Mouse (Mus musculus) intestine, postnatal 0 days (tissue): ENCODE data around the gene Cyp3a11. TPM values are rescaled to one million over a fixed set of nuclear protein-coding genes. Genes with fewer than 3 reads are reported as not detected.
"Not testable (repeated sequence)": the region's sequence is repeated elsewhere in the genome, so short reads cannot be mapped to it uniquely, and the experiment has no call there.

ENCODE experiments used
- ATAC-seq: fragments of 200-750 bp; cut with Nextera tagmentation; 2 replicates; pipeline ENCODE4 v1.8.0; 2017; ENCODE audit warnings: mild to moderate bottlenecking, moderate TSS enrichment, moderate library complexity
- H3K27ac ChIP-seq: fragments of 300-500 bp; sonication (generic); 2 replicates; pipeline ENCODE4 v1.5.1; 2014; ENCODE audit warnings: mild to moderate bottlenecking, low read depth, low read length, moderate library complexity
- H3K27me3 ChIP-seq: fragments of 300-500 bp; sonication (generic); replicated peaks from 2 replicates; pipeline ENCODE4 v1.6.1; 2014; ENCODE audit warnings: low read length, mixed read lengths; ENCODE audit not compliant: control insufficient read depth, insufficient read depth
- H3K36me3 ChIP-seq: fragments of 300-500 bp; sonication (generic); 2 replicates; pipeline ENCODE4 v1.6.1; 2014; ENCODE audit warnings: mild to moderate bottlenecking, moderate library complexity; ENCODE audit not compliant: control insufficient read depth, insufficient read depth
- H3K4me1 ChIP-seq: fragments of 300-500 bp; sonication (generic); replicated peaks from 2 replicates; pipeline ENCODE4 v1.6.1; 2014; ENCODE audit warnings: antibody characterized with exemption, low read length, mixed read lengths; ENCODE audit not compliant: control insufficient read depth, insufficient read depth
- H3K4me2 ChIP-seq: fragments of 300-500 bp; sonication (generic); replicated peaks from 2 replicates; pipeline ENCODE4 v1.6.1; 2014; ENCODE audit warnings: low read depth, mild to moderate bottlenecking, moderate library complexity
- H3K4me3 ChIP-seq: fragments of 300-500 bp; sonication (generic); 2 replicates; pipeline ENCODE4 v1.5.1; 2014; ENCODE audit warnings: low read depth, low read length
- H3K9ac ChIP-seq: fragments of 300-500 bp; sonication (generic); 2 replicates; pipeline ENCODE4 v1.6.1; 2014; ENCODE audit warnings: mild to moderate bottlenecking, low read depth, low read length
- H3K9me3 ChIP-seq: fragments of 300-500 bp; sonication (generic); 2 replicates; pipeline ENCODE4 v1.6.1; 2016; ENCODE audit warnings: mixed run types; ENCODE audit not compliant: control insufficient read depth
- CTCF ChIP-seq: sonication (generic); IDR thresholded peaks from 2 replicates; pipeline ENCODE4 v1.5.1; 2016; ENCODE audit warnings: low read depth, mild to moderate bottlenecking, control low read depth, antibody characterized with exemption, moderate library complexity
- WGBS: fragments of 180-500 bp; shearing (Covaris S2); extraction: QIAGEN DNeasy Blood & Tissue Kit; methylation state at CpG from one replicate; pipeline ENCODE4 v1.1.7; 2014; 5-methylcytosine and 5-hydroxymethylcytosine counted together
- polyA plus RNA-seq: library from polyadenylated mRNA; unstranded; fragments of >200 nt; fragmentation: Nextera tagmentation; extraction: Ambion mirVana; gene quantifications from 2 replicates; pipeline ENCODE4 v1.2.1, GENCODE M21; 2015

Gene Cyp3a11
- 0.26 and 0.29 TPM in 2 replicates for polyA plus RNA-seq

GRCm38 (mm10) chr5:145879688-145880087, at the start of gene Cyp3a11:
TSS of gene Cyp3a11 (minus strand) at chr5:145879964.
- Histone ChIP-seq H3K4me2 (no peak within 1 kb of the TSS), H3K27me3 (no peaks in the 10 kb centered on the region), H3K9ac (no peak within 1 kb of the TSS), H3K4me1 (no peaks in the 10 kb centered on the region), H3K9me3 (peaks cover 4% of the 10 kb centered on the region; the same call in 1 of the 2 replicates), H3K36me3 (no peaks in the 10 kb centered on the region), H3K4me3 (no peak within 1 kb of the TSS), H3K27ac (no peak within 1 kb of the TSS)
- no peak for TF ChIP-seq CTCF
- ATAC-seq = no peak
- WGBS = 81% methylated on average over 3 of the region's 3 CpGs

- Histone ChIP-seq H3K4me1 (no peaks in the 10 kb centered on the region), H3K9me3 (peaks cover 6% of the 10 kb centered on the region; the same call in 1 of the 2 replicates), H3K4me2 (no peak overlapping the region), H3K27me3 (no peaks in the 10 kb centered on the region), H3K27ac (no peak overlapping the region), H3K9ac (no peak overlapping the region), H3K4me3 (no peak overlapping the region), H3K36me3 (no peaks in the 10 kb centered on the region)
- TF ChIP-seq CTCF = no peak
- no peak for ATAC-seq
Measured at GRCm38 (mm10) chr5:145912912-145913311, 33.1 kb upstream of the Cyp3a11 start.

- Histone ChIP-seq H3K27me3 (no peaks in the 10 kb centered on the region), H3K4me1 (no peaks in the 10 kb centered on the region), H3K9me3 (peaks cover 8% of the 10 kb centered on the region; the same call in 1 of the 2 replicates), H3K36me3 (no peaks in the 10 kb centered on the region), H3K4me3 (no peak overlapping the region), H3K4me2 (no peak overlapping the region), H3K27ac (no peak overlapping the region), H3K9ac (no peak overlapping the region)
- TF ChIP-seq CTCF = no peak
- no peak for ATAC-seq
Measured at GRCm38 (mm10) chr5:145911781-145912180, 32.0 kb upstream of the Cyp3a11 start.

- not testable (repeated sequence) for H3K4me1 ChIP-seq, H3K9ac ChIP-seq, H3K36me3 ChIP-seq, H3K27ac ChIP-seq, H3K4me2 ChIP-seq, ATAC-seq, H3K9me3 ChIP-seq, H3K4me3 ChIP-seq, H3K27me3 ChIP-seq
- WGBS = 87% methylated on average over 2 of the region's 2 CpGs
Measured at GRCm38 (mm10) chr5:145906937-145907336, 27.2 kb upstream of the Cyp3a11 start.

DNA sequence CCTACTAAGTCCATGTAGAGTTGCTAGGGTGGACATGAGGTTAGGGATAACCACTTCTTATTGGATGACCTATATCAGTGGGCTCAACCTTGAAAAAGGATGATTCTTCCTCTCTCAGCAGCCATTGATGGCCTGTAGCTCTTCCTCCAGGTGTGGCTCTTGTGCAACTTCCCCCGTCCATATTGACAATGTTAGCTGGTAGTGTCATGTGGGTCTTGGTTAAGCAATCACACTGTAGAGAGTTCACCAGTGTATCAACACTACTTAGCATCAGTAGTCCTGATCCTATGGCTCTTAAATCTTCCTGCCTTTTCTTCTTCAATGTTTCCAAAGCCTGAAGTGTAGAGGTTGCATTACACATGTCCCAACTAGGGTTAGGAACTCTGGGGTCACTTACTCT, 24.8 kb upstream of the Cyp3a11 start:
- H3K9ac ChIP-seq = no peak overlapping the region
- no peak for ATAC-seq
- no peak overlapping the region for H3K27ac ChIP-seq
- no peak overlapping the region for H3K4me2 ChIP-seq
- WGBS = 89% methylated on average over 1 of the region's 1 CpGs
- H3K4me3 ChIP-seq = no peak overlapping the region
- no peaks in the 10 kb centered on the region for H3K36me3 ChIP-seq
- H3K4me1 ChIP-seq = no peaks in the 10 kb centered on the region
- H3K27me3 ChIP-seq = no peaks in the 10 kb centered on the region
- no peak for TF ChIP-seq CTCF
- 0 out of 2 replicates have a peak, but pooled peaks cover 3% of the 10 kb centered on the region for H3K9me3 ChIP-seq

GRCm38 (mm10) chr5:145903349-145903748, 23.6 kb upstream of the Cyp3a11 start:
- H3K27me3 ChIP-seq = no peaks in the 10 kb centered on the region
- no peak for TF ChIP-seq CTCF
- H3K9ac ChIP-seq = no peak overlapping the region
- no peak overlapping the region for H3K4me3 ChIP-seq
- H3K36me3 ChIP-seq = no peaks in the 10 kb centered on the region
- 0 out of 2 replicates have a peak, but pooled peaks cover 3% of the 10 kb centered on the region for H3K9me3 ChIP-seq
- no peak for ATAC-seq
- no peak overlapping the region for H3K27ac ChIP-seq
- no peaks in the 10 kb centered on the region for H3K4me1 ChIP-seq
- H3K4me2 ChIP-seq = no peak overlapping the region
- WGBS = 95% methylated on average over 1 of the region's 1 CpGs

- WGBS = 49% methylated on average over 2 of the region's 2 CpGs
- ATAC-seq = no peak
- H3K27ac ChIP-seq = no peak overlapping the region
Measured at GRCm38 (mm10) chr5:145900436-145900990, 20.7 kb upstream of the Cyp3a11 start.

More at GRCm38 (mm10) chr5:145900436-145900990, 20.7 kb upstream of the Cyp3a11 start:
- no peak overlapping the region for H3K4me3 ChIP-seq
- H3K4me2 ChIP-seq = no peak overlapping the region
- no peaks in the 10 kb centered on the region for H3K36me3 ChIP-seq
- 0 out of 2 replicates have a peak, but pooled peaks cover 6% of the 10 kb centered on the region for H3K9me3 ChIP-seq
- H3K27me3 ChIP-seq = no peaks in the 10 kb centered on the region
- no peaks in the 10 kb centered on the region for H3K4me1 ChIP-seq
- H3K9ac ChIP-seq = no peak overlapping the region
- no peak for TF ChIP-seq CTCF
